Mouse (Mus musculus): ENCODE results near the gene Tgfbr2. TPM values are rescaled to one million over a fixed set of nuclear protein-coding genes. Genes with fewer than 3 reads are reported as not detected.

Gene Tgfbr2
- polyA plus RNA-seq, 1 experiment, result 11.8 TPM

- no peak overlapping the region for H3K27ac ChIP-seq (ENCODE audit: insufficient read depth, low read length)
- H3K4me1 ChIP-seq (ENCODE audit: control insufficient read depth, insufficient read depth, low read length), result no peaks in the 10 kb centered on the region
- TF ChIP-seq POLR2A (IDR thresholded peaks at IDR 0.05; ENCODE audit: extremely low read depth, insufficient read depth, low read length), result no peak
- no peak for TF ChIP-seq CTCF (IDR thresholded peaks at IDR 0.05; ENCODE audit: extremely low read depth, insufficient read depth, low read length)
- no peak overlapping the region for H3K4me3 ChIP-seq (ENCODE audit: insufficient read depth, low read length)
These were observed 63.8 kb downstream of the Tgfbr2 start for GRCm38 (mm10) chr9:116111149-116111970.

- TF ChIP-seq CTCF (IDR thresholded peaks at IDR 0.05; ENCODE audit: extremely low read depth, insufficient read depth, low read length), result no peak
- no peak for TF ChIP-seq POLR2A (IDR thresholded peaks at IDR 0.05; ENCODE audit: extremely low read depth, insufficient read depth, low read length)
- Histone ChIP-seq H3K4me3 (ENCODE audit: insufficient read depth, low read length) (no peak overlapping the region), H3K4me1 (ENCODE audit: control insufficient read depth, insufficient read depth, low read length) (no peaks in the 10 kb centered on the region), H3K27ac (ENCODE audit: insufficient read depth, low read length) (no peak overlapping the region)
These were observed 66.4 kb downstream of the Tgfbr2 start for GRCm38 (mm10) chr9:116108729-116109128.

- TF ChIP-seq CTCF (IDR thresholded peaks at IDR 0.05; ENCODE audit: extremely low read depth, insufficient read depth, low read length), result no peak
- TF ChIP-seq POLR2A (IDR thresholded peaks at IDR 0.05; ENCODE audit: extremely low read depth, insufficient read depth, low read length), result no peak
- Histone ChIP-seq H3K4me1 (ENCODE audit: control insufficient read depth, insufficient read depth, low read length) (no peaks in the 10 kb centered on the region), H3K4me3 (ENCODE audit: insufficient read depth, low read length) (no peak overlapping the region), H3K27ac (ENCODE audit: insufficient read depth, low read length) (no peak overlapping the region)
These were observed 70.4 kb downstream of the Tgfbr2 start for GRCm38 (mm10) chr9:116104770-116105169.

GRCm38 (mm10) chr9:116101842-116102241 lies 73.3 kb downstream of the Tgfbr2 start:
- Histone ChIP-seq H3K27ac (ENCODE audit: insufficient read depth, low read length) (no peak overlapping the region; the same call in 1 of the 2 replicates), H3K4me1 (ENCODE audit: control insufficient read depth, insufficient read depth, low read length) (peaks cover 3% of the 10 kb centered on the region; the same call in 1 of the 2 replicates), H3K4me3 (ENCODE audit: insufficient read depth, low read length) (no peak overlapping the region)
- TF ChIP-seq CTCF (IDR thresholded peaks at IDR 0.05; ENCODE audit: extremely low read depth, insufficient read depth, low read length) (no peak), POLR2A (IDR thresholded peaks at IDR 0.05; ENCODE audit: extremely low read depth, insufficient read depth, low read length) (no peak)

- Histone ChIP-seq H3K4me3 (ENCODE audit: insufficient read depth, low read length) (no peak overlapping the region), H3K27ac (ENCODE audit: insufficient read depth, low read length) (no peak overlapping the region), H3K4me1 (ENCODE audit: control insufficient read depth, insufficient read depth, low read length) (peaks cover 3% of the 10 kb centered on the region; the same call in 1 of the 2 replicates)
- TF ChIP-seq CTCF (IDR thresholded peaks at IDR 0.05; ENCODE audit: extremely low read depth, insufficient read depth, low read length), result no peak
- TF ChIP-seq POLR2A (IDR thresholded peaks at IDR 0.05; ENCODE audit: extremely low read depth, insufficient read depth, low read length), result no peak
These were observed 75.1 kb downstream of the Tgfbr2 start for GRCm38 (mm10) chr9:116100015-116100414.

GRCm38 (mm10) chr9:116099596-116099993 lies 75.6 kb downstream of the Tgfbr2 start:
- TF ChIP-seq CTCF (IDR thresholded peaks at IDR 0.05; ENCODE audit: extremely low read depth, insufficient read depth, low read length) (no peak), POLR2A (IDR thresholded peaks at IDR 0.05; ENCODE audit: extremely low read depth, insufficient read depth, low read length) (no peak)
- Histone ChIP-seq H3K4me3 (ENCODE audit: insufficient read depth, low read length) (no peak overlapping the region), H3K27ac (ENCODE audit: insufficient read depth, low read length) (no peak overlapping the region), H3K4me1 (ENCODE audit: control insufficient read depth, insufficient read depth, low read length) (peaks cover 3% of the 10 kb centered on the region; the same call in 1 of the 2 replicates)

- no peak for TF ChIP-seq CTCF (IDR thresholded peaks at IDR 0.05; ENCODE audit: extremely low read depth, insufficient read depth, low read length)
- no peak for TF ChIP-seq POLR2A (IDR thresholded peaks at IDR 0.05; ENCODE audit: extremely low read depth, insufficient read depth, low read length)
- peaks cover 3% of the 10 kb centered on the region; the same call in 1 of the 2 replicates for H3K4me1 ChIP-seq (ENCODE audit: control insufficient read depth, insufficient read depth, low read length)
- H3K27ac ChIP-seq (ENCODE audit: insufficient read depth, low read length), result no peak overlapping the region
- no peak overlapping the region for H3K4me3 ChIP-seq (ENCODE audit: insufficient read depth, low read length)
These were observed 76.2 kb downstream of the Tgfbr2 start for GRCm38 (mm10) chr9:116098724-116099595.

- TF ChIP-seq POLR2A (IDR thresholded peaks at IDR 0.05; ENCODE audit: extremely low read depth, insufficient read depth, low read length) (no peak), CTCF (IDR thresholded peaks at IDR 0.05; ENCODE audit: extremely low read depth, insufficient read depth, low read length) (no peak)
- no peak overlapping the region for H3K27ac ChIP-seq (ENCODE audit: insufficient read depth, low read length)
These were observed 83.2 kb downstream of the Tgfbr2 start for GRCm38 (mm10) chr9:116091921-116092320.

GRCm38 (mm10) chr9:116091101-116091841 lies 83.9 kb downstream of the Tgfbr2 start:
- Histone ChIP-seq H3K4me3 (ENCODE audit: insufficient read depth, low read length) (no peak overlapping the region), H3K27ac (ENCODE audit: insufficient read depth, low read length) (no peak overlapping the region), H3K4me1 (ENCODE audit: control insufficient read depth, insufficient read depth, low read length) (peaks cover 1% of the 10 kb centered on the region)
- no peak for TF ChIP-seq POLR2A (IDR thresholded peaks at IDR 0.05; ENCODE audit: extremely low read depth, insufficient read depth, low read length)
- no peak for TF ChIP-seq CTCF (IDR thresholded peaks at IDR 0.05; ENCODE audit: extremely low read depth, insufficient read depth, low read length)

More at GRCm38 (mm10) chr9:116091921-116092320, 83.2 kb downstream of the Tgfbr2 start:
- H3K4me3 ChIP-seq (ENCODE audit: insufficient read depth, low read length), result no peak overlapping the region
- no peaks in the 10 kb centered on the region for H3K4me1 ChIP-seq (ENCODE audit: control insufficient read depth, insufficient read depth, low read length)

Measured in cortical plate, adult 2 months (tissue).